Mouse (Mus musculus): ENCODE data around the gene Esp8. TPM values are rescaled to one million over a fixed set of nuclear protein-coding genes. Genes with fewer than 3 reads are reported as not detected.
"Not testable (repeated sequence)": the region's sequence is repeated elsewhere in the genome, so short reads cannot be mapped to it uniquely, and the experiment has no call there.

Esp8 gene
- polyA plus RNA-seq (2016; fragmentation: Nextera tagmentation; extraction: Ambion mirVana) = not detected in 2 replicates

DNA sequence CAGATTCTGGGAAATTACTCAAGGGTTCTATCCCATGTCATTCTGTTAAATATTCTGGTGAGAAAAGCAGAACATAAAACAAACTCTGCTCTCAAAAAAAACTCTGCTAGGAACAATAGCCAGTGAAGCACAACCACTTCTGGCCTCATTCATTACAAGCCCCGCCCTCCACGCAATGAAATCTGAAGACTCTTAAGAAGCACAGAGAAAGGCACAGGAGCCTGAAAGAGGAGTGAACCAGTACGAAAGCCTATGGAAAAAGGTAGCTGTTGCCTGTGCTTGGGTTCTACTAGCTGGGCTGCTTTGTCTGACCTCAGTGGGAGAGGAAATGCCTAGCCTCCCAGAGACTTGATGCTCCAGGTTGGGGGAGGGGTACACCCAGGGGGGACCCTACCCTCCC, at the start of gene Esp8:
Esp8 (plus strand) TSS at position 205 of the 400 bp plus-strand sequence.
- Histone ChIP-seq H3K4me3 (no peak within 1 kb of the TSS), H3K27ac (replicated peaks) (no peak within 1 kb of the TSS), H3K4me1 (0 out of 2 replicates have a peak, but pooled peaks cover 3% of the 10 kb centered on the region), H3K9me3 (no peaks in the 10 kb centered on the region), H3K36me3 (replicated peaks) (no peaks in the 10 kb centered on the region), H3K27me3 (replicated peaks; ENCODE audit: low read depth, poor library complexity, severe bottlenecking) (no peaks in the 10 kb centered on the region)
- DNase-seq (ENCODE audit: low spot score) = no peak
- WGBS = 49% methylated on average over 3 of the region's 3 CpGs

- WGBS = 80% methylated on average over 10 of the region's 10 CpGs
These were observed 36.3 kb upstream of the Esp8 start for GRCm38 (mm10) chr17:40483566-40483965.

DNA sequence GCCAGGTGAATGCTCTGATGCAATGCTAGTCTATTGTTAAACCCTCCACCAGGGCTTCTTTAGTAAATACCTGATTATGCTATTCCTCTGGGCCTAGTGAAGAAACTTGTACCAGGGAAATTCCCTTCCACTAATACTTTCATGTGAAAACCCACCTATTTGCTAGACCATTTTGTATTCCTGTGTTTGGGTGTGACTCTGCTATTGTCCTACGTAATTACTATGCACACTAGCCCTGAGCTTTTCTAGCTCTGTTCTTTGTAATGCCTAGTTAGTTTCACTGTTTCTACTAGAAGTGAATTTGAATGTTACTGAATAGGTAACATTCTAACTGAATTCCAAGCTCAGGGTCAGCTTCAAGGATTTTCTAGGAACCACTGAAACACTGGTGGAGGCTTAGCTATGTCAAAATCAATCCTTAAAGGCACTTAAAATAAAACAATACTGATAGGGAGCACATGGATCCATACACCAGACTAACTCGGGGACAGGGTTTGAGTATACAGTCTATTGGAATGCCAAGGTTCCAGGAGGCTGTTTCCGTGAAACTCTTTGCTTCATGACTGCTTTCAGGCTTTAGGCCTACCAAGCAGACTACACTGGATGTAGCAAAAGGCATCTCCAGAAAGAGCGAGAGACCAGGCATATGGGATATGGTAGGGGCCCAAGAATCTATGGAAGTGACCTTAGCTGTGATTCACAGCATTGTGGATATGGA, 24.2 kb upstream of the Esp8 start:
- H3K9me3 ChIP-seq; H3K36me3 ChIP-seq (replicated peaks); DNase-seq (ENCODE audit: low spot score); H3K27ac ChIP-seq (replicated peaks); H3K4me1 ChIP-seq; H3K4me3 ChIP-seq; H3K27me3 ChIP-seq (replicated peaks; ENCODE audit: low read depth, poor library complexity, severe bottlenecking): not testable (repeated sequence)
- WGBS = 91% methylated on average over 4 of the region's 4 CpGs

More at GRCm38 (mm10) chr17:40483566-40483965, 36.3 kb upstream of the Esp8 start:
- not testable (repeated sequence) for H3K9me3 ChIP-seq; H3K27ac ChIP-seq (replicated peaks); H3K27me3 ChIP-seq (replicated peaks; ENCODE audit: low read depth, poor library complexity, severe bottlenecking); H3K4me3 ChIP-seq; H3K4me1 ChIP-seq; H3K36me3 ChIP-seq (replicated peaks); DNase-seq (ENCODE audit: low spot score)

DNA sequence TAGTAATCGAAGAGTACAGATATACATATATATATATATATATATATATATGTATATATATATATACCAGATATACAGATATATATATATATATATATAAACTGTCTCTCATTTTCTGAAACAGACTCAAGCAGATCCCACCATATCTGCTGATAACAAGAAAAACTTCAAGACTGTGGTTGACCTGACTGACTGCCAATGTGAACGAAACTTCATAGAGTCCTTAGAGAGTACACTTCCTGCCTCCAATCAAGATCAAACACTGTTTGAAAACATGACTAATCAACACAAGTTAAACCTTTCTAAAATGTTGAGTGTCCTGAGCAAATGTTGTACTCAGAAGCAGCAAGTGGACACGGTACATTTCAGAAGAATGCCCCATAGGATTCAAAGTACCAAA, 10.0 kb downstream of the Esp8 start:
- 78% methylated on average over 3 of the region's 3 CpGs for WGBS
- Histone ChIP-seq H3K4me1 (no peaks in the 10 kb centered on the region), H3K27me3 (replicated peaks; ENCODE audit: low read depth, poor library complexity, severe bottlenecking) (no peaks in the 10 kb centered on the region), H3K4me3 (no peak overlapping the region), H3K27ac (replicated peaks) (no peak overlapping the region), H3K36me3 (replicated peaks) (no peaks in the 10 kb centered on the region), H3K9me3 (no peaks in the 10 kb centered on the region)
- DNase-seq (ENCODE audit: low spot score) = no peak

DNA sequence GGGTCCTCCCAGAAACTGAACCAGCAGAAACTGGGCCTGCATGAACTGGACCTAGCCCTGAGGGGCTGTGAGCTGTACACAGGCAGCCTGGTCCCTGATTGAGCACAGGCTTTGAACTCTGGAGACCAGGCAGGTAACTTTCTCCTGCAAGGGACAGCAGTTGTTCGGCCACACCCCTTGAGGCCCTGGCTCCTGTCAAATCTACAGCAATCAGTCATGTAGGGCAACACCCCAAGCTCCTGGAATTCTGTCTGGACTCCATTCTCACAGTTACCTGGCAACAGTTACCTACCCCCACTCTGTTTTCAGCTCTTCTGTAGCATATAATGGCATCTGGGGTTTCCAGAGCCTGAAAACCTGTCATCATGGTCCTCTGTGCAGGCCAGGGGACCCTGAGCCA, 11.3 kb downstream of the Esp8 start:
- DNase-seq (ENCODE audit: low spot score) = no peak
- no peaks in the 10 kb centered on the region for H3K4me1 ChIP-seq
- no peaks in the 10 kb centered on the region for H3K9me3 ChIP-seq
- no peaks in the 10 kb centered on the region for H3K36me3 ChIP-seq (replicated peaks)
- no peak overlapping the region for H3K27ac ChIP-seq (replicated peaks)
- WGBS = 81% methylated on average over 1 of the region's 1 CpGs
- no peak overlapping the region for H3K4me3 ChIP-seq
- H3K27me3 ChIP-seq (replicated peaks; ENCODE audit: low read depth, poor library complexity, severe bottlenecking) = no peaks in the 10 kb centered on the region

GRCm38 (mm10) chr17:40547005-40547404, 27.2 kb downstream of the Esp8 start:
- H3K4me1 ChIP-seq; H3K4me3 ChIP-seq; H3K27ac ChIP-seq (replicated peaks); DNase-seq (ENCODE audit: low spot score); H3K9me3 ChIP-seq; H3K36me3 ChIP-seq (replicated peaks); H3K27me3 ChIP-seq (replicated peaks; ENCODE audit: low read depth, poor library complexity, severe bottlenecking): not testable (repeated sequence)
- 84% methylated on average over 5 of the region's 5 CpGs for WGBS

DNA sequence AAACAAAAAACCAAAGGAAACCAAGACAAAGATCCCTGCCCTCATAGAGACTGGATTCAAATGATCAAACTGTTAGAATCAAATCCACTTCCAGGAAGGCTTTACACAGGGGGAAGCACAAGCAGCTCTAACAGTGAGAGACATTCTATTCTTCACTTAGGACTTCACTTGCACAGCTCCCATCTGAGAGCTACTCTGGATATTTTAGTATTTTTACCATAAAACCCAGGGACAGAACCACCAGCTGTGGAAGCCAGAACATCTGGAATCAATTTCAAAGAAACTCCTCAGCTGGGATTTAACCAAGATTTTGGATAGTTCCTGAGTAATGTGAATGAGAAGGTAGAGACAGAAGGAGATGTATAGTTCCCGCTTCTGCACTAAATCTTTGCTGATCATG, 33.6 kb downstream of the Esp8 start:
- Histone ChIP-seq H3K36me3 (replicated peaks) (no peaks in the 10 kb centered on the region), H3K27me3 (replicated peaks; ENCODE audit: low read depth, poor library complexity, severe bottlenecking) (no peaks in the 10 kb centered on the region), H3K4me3 (no peak overlapping the region), H3K9me3 (no peaks in the 10 kb centered on the region), H3K4me1 (no peaks in the 10 kb centered on the region), H3K27ac (replicated peaks) (no peak overlapping the region)
- WGBS = 63% methylated on average over 1 of the region's 1 CpGs
- no peak for DNase-seq (ENCODE audit: low spot score)

- Histone ChIP-seq H3K9me3 (no peaks in the 10 kb centered on the region), H3K27ac (replicated peaks) (no peak within 1 kb of the TSS), H3K27me3 (replicated peaks; ENCODE audit: low read depth, poor library complexity, severe bottlenecking) (no peaks in the 10 kb centered on the region), H3K36me3 (replicated peaks) (no peaks in the 10 kb centered on the region), H3K4me3 (no peak within 1 kb of the TSS), H3K4me1 (no peaks in the 10 kb centered on the region)
- DNase-seq (ENCODE audit: low spot score) = no peak
- WGBS = 85% methylated on average over 5 of the region's 5 CpGs
These were observed 41.4 kb downstream of the Esp8 start, which contains the start of gene Esp6 for GRCm38 (mm10) chr17:40561207-40561606. TSS of gene Esp6 (plus strand) at chr17:40561507.

Other genes with a start within 250 kb of the Esp8 start
- not detected in 2 replicates for gene Crisp1, start 200.8 kb upstream of the Esp8 start, polyA plus RNA-seq (2016; fragmentation: Nextera tagmentation; extraction: Ambion mirVana)
- not detected in 2 replicates for gene Esp6, start 41.5 kb downstream of the Esp8 start, polyA plus RNA-seq (2016; fragmentation: Nextera tagmentation; extraction: Ambion mirVana)
- gene Esp4, start 78.6 kb downstream of the Esp8 start, polyA plus RNA-seq (2016; fragmentation: Nextera tagmentation; extraction: Ambion mirVana) = not detected in 2 replicates
- gene Esp3, start 112.1 kb downstream of the Esp8 start, polyA plus RNA-seq (2016; fragmentation: Nextera tagmentation; extraction: Ambion mirVana) = not detected in 2 replicates
- gene Esp1, start 207.1 kb downstream of the Esp8 start, polyA plus RNA-seq (2016; fragmentation: Nextera tagmentation; extraction: Ambion mirVana) = not detected in 2 replicates

Data from embryonic facial prominence, embryonic 10.5 days (tissue).